Mouse (Mus musculus): ENCODE measurements at regions not wholly inside any gene's neighbourhood (a gene's known extent, or its start where the extent isn't known, plus 50 kb on each side); places are given as distances from the start of the nearest gene placed in this dataset.
A peak's percentile ranks its signal among the peaks of the same experiment; 100 is the strongest.

DNA sequence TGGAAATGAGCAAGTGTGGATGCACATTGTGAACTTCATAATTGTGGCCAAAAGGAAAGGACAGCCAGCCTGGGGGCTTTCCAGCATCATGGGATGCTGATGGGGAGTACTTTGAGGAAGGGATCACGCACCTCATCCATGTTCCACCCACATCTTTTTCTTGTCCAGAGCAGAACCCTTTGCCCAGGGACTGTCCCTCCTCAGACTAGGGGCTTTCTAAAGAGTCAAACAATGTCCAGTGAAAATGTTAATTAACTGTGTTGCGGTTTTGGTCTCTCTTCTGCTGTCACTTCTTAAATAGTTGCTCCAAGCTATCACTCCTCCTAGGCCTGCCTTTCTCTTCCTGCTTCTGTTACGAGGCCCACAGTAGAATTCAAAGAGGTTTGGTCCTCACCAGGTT is 51.6 kb upstream of the Il12b start:
- ATAC-seq (replicated peaks in 1 of 2; ENCODE audit: insufficient read depth in 1 of 2, low FRiP score in 2 of 2, low TSS enrichment in 1 of 2, low read depth in 1 of 2, poor library complexity in 2 of 2, severe bottlenecking in 2 of 2) = no peak

DNA sequence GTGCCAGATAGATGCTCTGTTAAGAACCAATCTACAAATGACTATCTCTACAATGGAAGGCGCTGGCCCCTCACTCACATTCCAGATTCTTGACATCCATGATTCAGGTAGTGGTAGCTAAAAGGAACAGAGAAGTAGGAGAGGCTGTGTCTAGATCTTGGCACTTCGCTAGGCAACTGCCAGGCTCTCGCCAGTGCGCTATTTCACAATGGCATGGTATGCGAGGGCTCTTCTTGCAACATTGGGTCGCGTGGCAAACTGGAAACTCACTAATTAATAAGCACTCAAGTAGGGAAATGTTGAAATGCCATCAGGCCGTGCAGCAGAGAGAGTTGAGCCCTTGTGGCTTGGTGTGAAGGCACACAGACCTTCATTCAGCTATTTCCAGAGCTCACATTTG is 50.3 kb upstream of the Il12b start:
- ATAC-seq (replicated peaks in 1 of 2; ENCODE audit: insufficient read depth in 1 of 2, low FRiP score in 2 of 2, low TSS enrichment in 1 of 2, low read depth in 1 of 2, poor library complexity in 2 of 2, severe bottlenecking in 2 of 2) = peak in 1 of 2 experiments; percentile 29; a peak in 1 of 4 replicates

All from hematopoietic stem cell, adult 5-6 weeks (primary cell).